In genomic region chr17:28009066-28009715, GRCm38 (mm10) we compare ENCODE assay signal across 10 mouse cellular contexts.
DNase-seq lines count a peak whose midpoint lies in the region; ATAC-seq and TF ChIP-seq lines count a peak whose summit lies in the region.
"Had no signal": no experiment of that assay in that cellular context is flagged by ENCODE, and none has a peak within 500 bp of the region (broad histone marks: within the 10 kb centered on the region; RNA-seq: fewer than 3 reads in every experiment).

No protein-coding gene starts in this region.

- TF ChIP-seq POLR2A in lung, adult 2 months (IDR thresholded peaks at IDR 0.05; ENCODE audit: borderline replicate concordance, extremely low read depth, low read depth, low read length) = no peak

- H3K27ac ChIP-seq in forebrain, embryonic 13.5 days = no peak overlapping the region
- H3K27ac ChIP-seq in forebrain, embryonic 15.5 days (replicated peaks) = no peak overlapping the region
- no peak overlapping the region for H3K27ac ChIP-seq in hindbrain, embryonic 15.5 days (replicated peaks)
- H3K27ac ChIP-seq in macrophage = peak overlapping the region; percentile 85

- H3K4me2 ChIP-seq in forebrain, embryonic 13.5 days = no peak overlapping the region
- H3K4me2 ChIP-seq in forebrain, embryonic 15.5 days (replicated peaks) = no peak overlapping the region
- peak overlapping the region; percentile 38; the same call in 1 of the 2 replicates for H3K4me2 ChIP-seq in hindbrain, embryonic 15.5 days

- H3K27me3 ChIP-seq in forebrain, embryonic 13.5 days = 0 out of 2 replicates have a peak, but pooled peaks cover 5% of the 10 kb centered on the region
- H3K27me3 ChIP-seq in forebrain, embryonic 15.5 days = no peaks in the 10 kb centered on the region
- no peaks in the 10 kb centered on the region for H3K27me3 ChIP-seq in hindbrain, embryonic 15.5 days

- H3K4me3 ChIP-seq in forebrain, embryonic 13.5 days = no peak overlapping the region
- no peak overlapping the region for H3K4me3 ChIP-seq in forebrain, embryonic 15.5 days
- peak overlapping the region; percentile 64 for H3K4me3 ChIP-seq in lung, adult 2 months (replicated peaks; ENCODE audit: extremely low read depth, low read depth, low read length)
- no peak overlapping the region for H3K4me3 ChIP-seq in hindbrain, embryonic 15.5 days
- peak overlapping the region; percentile 26 for H3K4me3 ChIP-seq in macrophage (ENCODE audit: inconsistent target)

- WGBS in forebrain, embryonic 13.5 days = 88% methylated on average over 10 of the region's 10 CpGs
- WGBS in forebrain, embryonic 15.5 days = 88% methylated on average over 10 of the region's 10 CpGs
- 37% methylated on average over 10 of the region's 10 CpGs for WGBS in lung, adult 2 months
- WGBS in hindbrain, embryonic 15.5 days = 80% methylated on average over 10 of the region's 10 CpGs
- 49% methylated on average over 10 of the region's 10 CpGs for WGBS in macrophage (ENCODE audit: missing documents)

- peak overlapping the region; percentile 46; the same call in 1 of the 2 replicates for H3K9ac ChIP-seq in forebrain, embryonic 13.5 days
- H3K9ac ChIP-seq in forebrain, embryonic 15.5 days (replicated peaks) = no peak overlapping the region
- H3K9ac ChIP-seq in hindbrain, embryonic 15.5 days = no peak overlapping the region

- no peak for TF ChIP-seq CTCF in lung, adult 2 months (IDR thresholded peaks at IDR 0.05; ENCODE audit: insufficient read depth, low read length)

- no peaks in the 10 kb centered on the region for H3K9me3 ChIP-seq in forebrain, embryonic 13.5 days (replicated peaks)
- no peaks in the 10 kb centered on the region for H3K9me3 ChIP-seq in forebrain, embryonic 15.5 days
- H3K9me3 ChIP-seq in hindbrain, embryonic 15.5 days = no peaks in the 10 kb centered on the region
- H3K9me3 ChIP-seq: forebrain, embryonic 10.5 days; midbrain, embryonic 10.5 days had no signal

- peaks cover 28% of the 10 kb centered on the region for H3K36me3 ChIP-seq in forebrain, embryonic 13.5 days (ENCODE audit: poor library complexity, severe bottlenecking)
- H3K36me3 ChIP-seq in forebrain, embryonic 15.5 days = peaks cover 4% of the 10 kb centered on the region; the same call in 1 of the 2 replicates
- 0 out of 2 replicates have a peak, but pooled peaks cover 4% of the 10 kb centered on the region for H3K36me3 ChIP-seq in hindbrain, embryonic 15.5 days
- peaks cover 8% of the 10 kb centered on the region; the same call in 1 of the 2 replicates for H3K36me3 ChIP-seq in macrophage (ENCODE audit: inconsistent target)

- no peak for ATAC-seq in forebrain, embryonic 13.5 days
- no peak for ATAC-seq in forebrain, embryonic 15.5 days (replicated peaks)
- ATAC-seq in hindbrain, embryonic 15.5 days (ENCODE audit: low FRiP score, low read depth) = no peak

- H3K4me1 ChIP-seq in forebrain, embryonic 13.5 days = peaks cover 63% of the 10 kb centered on the region
- peaks cover 59% of the 10 kb centered on the region for H3K4me1 ChIP-seq in forebrain, embryonic 15.5 days
- H3K4me1 ChIP-seq in lung, adult 2 months (ENCODE audit: control insufficient read depth, insufficient read depth, low read length) = peaks cover 62% of the 10 kb centered on the region
- peaks cover 52% of the 10 kb centered on the region for H3K4me1 ChIP-seq in hindbrain, embryonic 15.5 days (replicated peaks)

- DNase-seq in lung, adult 2 months = no peak
- DNase-seq in lung, postnatal 4 days = no peak
- DNase-seq in adrenal gland, postnatal 14 days = no peak
- no peak for DNase-seq in spleen, adult 18-20 months

- peaks cover 41% of the 10 kb centered on the region; the same call in 1 of the 2 replicates for H3K79me2 ChIP-seq in macrophage (ENCODE audit: inconsistent target)

Comparison
In these comparisons a context has a peak if more than half of its experiments do, and no peak if none do; other contexts are left out.
1. H3K4me3 ChIP-seq: peak in lung, adult 2 months (single experiment) and macrophage (single experiment); none in forebrain, embryonic 13.5 days (single experiment), forebrain, embryonic 15.5 days (single experiment) and hindbrain, embryonic 15.5 days (single experiment).